Mouse (Mus musculus) liver, embryonic 15.5 days (tissue): ENCODE data around the gene Afg3l1. TPM values are rescaled to one million over a fixed set of nuclear protein-coding genes. Genes with fewer than 3 reads are reported as not detected.
A peak's percentile ranks its signal among the peaks of the same experiment; 100 is the strongest.
"Not testable (repeated sequence)": the region's sequence is repeated elsewhere in the genome, so short reads cannot be mapped to it uniquely, and the experiment has no call there.

Experiments
- ATAC-seq: fragments of 200-750 bp; cut with Nextera tagmentation; 2 replicates; pipeline ENCODE4 v1.8.0; 2017; ENCODE audit warnings: moderate number of reproducible peaks, mild to moderate bottlenecking, moderate library complexity; ENCODE audit not compliant: insufficient read depth
- H3K27ac ChIP-seq: fragments of 300-500 bp; sonication (generic); replicated peaks from 2 replicates; pipeline ENCODE4 v1.5.1; 2015; ENCODE audit warnings: mild to moderate bottlenecking, inconsistent platforms
- H3K27me3 ChIP-seq: fragments of 300-500 bp; sonication (generic); 2 replicates; pipeline ENCODE4 v1.6.1; 2015; ENCODE audit warnings: mild to moderate bottlenecking, inconsistent platforms
- H3K36me3 ChIP-seq: fragments of 300-500 bp; sonication (generic); replicated peaks from 2 replicates; pipeline ENCODE4 v1.6.1; 2015; ENCODE audit warnings: moderate library complexity, mild to moderate bottlenecking, inconsistent platforms
- H3K4me1 ChIP-seq: fragments of 300-500 bp; sonication (generic); replicated peaks from 2 replicates; pipeline ENCODE4 v1.6.1; 2015; ENCODE audit warnings: inconsistent platforms
- H3K4me2 ChIP-seq: fragments of 300-500 bp; sonication (generic); 2 replicates; pipeline ENCODE4 v1.6.1; 2015; ENCODE audit warnings: moderate library complexity, mild to moderate bottlenecking, inconsistent platforms
- H3K4me3 ChIP-seq: fragments of 300-500 bp; sonication (generic); replicated peaks from 2 replicates; pipeline ENCODE4 v1.5.1; 2015; ENCODE audit warnings: mild to moderate bottlenecking, inconsistent platforms
- H3K9ac ChIP-seq: fragments of 300-500 bp; sonication (generic); 2 replicates; pipeline ENCODE4 v1.6.1; 2015; ENCODE audit warnings: moderate library complexity, mild to moderate bottlenecking, inconsistent platforms
- H3K9me3 ChIP-seq: fragments of 300-500 bp; sonication (generic); replicated peaks from 2 replicates; pipeline ENCODE4 v1.6.1; 2016; ENCODE audit warnings: inconsistent platforms
- WGBS: fragments of 180-500 bp; shearing (Covaris S2); methylation state at CpG from one replicate; pipeline ENCODE4 v1.1.7; 2015; ENCODE audit warnings: mixed read lengths; ENCODE audit not compliant: insufficient replicate concordance; 5-methylcytosine and 5-hydroxymethylcytosine counted together
- polyA plus RNA-seq: library from polyadenylated mRNA; unstranded; fragments of >200 nt; fragmentation: Nextera tagmentation; extraction: Ambion mirVana; gene quantifications from 2 replicates; pipeline ENCODE4 v1.2.1, GENCODE M21; 2015

Gene Afg3l1
- polyA plus RNA-seq, 1 experiment from 2014 or later = 24.2 TPM

DNA sequence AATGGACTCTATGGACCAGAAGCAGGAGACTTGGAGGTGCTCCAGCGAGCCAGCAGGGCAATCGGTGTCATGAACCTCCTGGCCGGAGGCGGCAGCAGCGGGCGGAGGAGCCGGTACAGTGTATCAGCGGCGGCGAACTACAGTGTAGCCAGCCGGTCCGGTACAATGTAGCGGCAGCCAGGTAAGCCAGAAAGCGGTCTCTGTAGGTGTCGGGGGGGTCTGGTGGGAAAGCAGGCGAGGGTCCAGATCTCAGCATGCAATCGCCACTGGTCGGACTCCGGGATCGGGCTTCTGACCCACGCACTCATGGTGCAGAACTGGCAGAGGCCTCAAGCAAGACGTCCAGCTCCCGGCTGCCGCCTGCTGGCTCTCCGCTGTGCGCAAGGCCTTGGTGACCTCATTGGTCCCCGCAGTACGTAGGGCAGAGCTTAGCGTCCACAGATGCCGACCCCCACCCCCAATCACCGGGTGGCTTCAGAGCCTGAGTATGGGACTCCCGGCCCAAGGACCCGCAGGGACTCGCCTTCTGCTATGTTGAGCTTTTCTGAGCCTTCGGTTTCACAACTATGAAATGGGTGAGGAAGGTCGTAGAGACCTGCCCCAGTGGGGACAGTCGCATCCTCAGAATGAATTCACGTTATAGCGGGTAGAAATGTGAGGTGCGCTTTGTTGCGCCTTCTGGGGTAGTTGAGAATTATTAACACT lies 34.7 kb upstream of the Afg3l1 start:
- Histone ChIP-seq H3K27ac (peak overlapping the region; percentile 65), H3K36me3 (no peaks in the 10 kb centered on the region), H3K9me3 (no peaks in the 10 kb centered on the region), H3K4me2 (peak overlapping the region; percentile 79), H3K27me3 (no peaks in the 10 kb centered on the region), H3K9ac (peak overlapping the region; percentile 73), H3K4me3 (peak overlapping the region; percentile 74), H3K4me1 (peaks cover 14% of the 10 kb centered on the region)
- WGBS = under 1% methylated on average over 41 of the region's 41 CpGs
- ATAC-seq = peak; percentile 91

DNA sequence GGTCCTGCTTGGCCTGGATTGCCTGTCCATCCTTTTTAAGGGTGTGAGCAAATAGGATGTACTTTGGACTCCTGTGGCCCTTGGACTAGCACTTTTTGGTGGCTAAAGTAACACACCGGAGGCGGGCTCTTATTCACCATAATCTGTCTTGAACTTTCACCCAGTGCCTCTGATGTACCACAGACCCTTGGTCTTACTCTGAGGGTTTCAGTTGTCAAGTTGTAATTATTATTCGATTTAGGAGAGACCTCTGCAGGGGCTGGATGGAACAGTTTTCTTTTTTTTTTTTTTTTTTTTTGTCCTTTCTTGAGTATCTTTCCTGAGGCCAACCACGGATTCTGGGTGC lies 34.2 kb upstream of the Afg3l1 start:
- H3K27ac ChIP-seq = peak overlapping the region; percentile 65; the same call in 1 of the 2 replicates
- no peaks in the 10 kb centered on the region for H3K36me3 ChIP-seq
- H3K4me2 ChIP-seq = peak overlapping the region; percentile 79
- no peak; the same call in 1 of the 2 replicates for ATAC-seq
- 10% methylated on average over 4 of the region's 4 CpGs for WGBS
- H3K9ac ChIP-seq = peak overlapping the region; percentile 73
- no peaks in the 10 kb centered on the region for H3K27me3 ChIP-seq
- H3K9me3 ChIP-seq = no peaks in the 10 kb centered on the region
- H3K4me3 ChIP-seq = peak overlapping the region; percentile 74
- H3K4me1 ChIP-seq = peaks cover 14% of the 10 kb centered on the region

DNA sequence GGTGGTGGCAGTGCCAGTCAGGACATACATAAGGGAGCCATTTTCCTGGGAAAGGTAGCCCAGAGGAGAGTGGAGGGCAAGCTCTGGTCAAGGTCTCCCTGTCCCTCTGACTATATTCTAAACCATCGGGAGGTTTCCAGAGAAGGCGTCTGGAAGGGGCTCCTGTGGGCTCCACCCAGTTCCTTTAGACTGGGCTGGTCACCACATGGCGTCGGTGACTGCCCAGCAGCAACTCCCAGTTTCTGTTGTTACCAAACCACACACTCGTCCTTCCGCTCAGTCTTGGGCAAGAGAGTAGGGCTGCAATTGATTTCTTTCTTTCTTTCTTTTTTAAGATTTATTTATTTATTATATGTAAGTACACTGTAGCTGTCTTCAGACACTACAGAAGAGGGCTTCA lies 33.6 kb upstream of the Afg3l1 start:
- peak overlapping the region; percentile 33; the same call in 1 of the 2 replicates for H3K27ac ChIP-seq
- ATAC-seq = no peak
- no peaks in the 10 kb centered on the region for H3K9me3 ChIP-seq
- peaks cover 14% of the 10 kb centered on the region for H3K4me1 ChIP-seq
- H3K9ac ChIP-seq = no peak overlapping the region
- H3K27me3 ChIP-seq = no peaks in the 10 kb centered on the region
- H3K4me3 ChIP-seq = peak overlapping the region; percentile 74; the same call in 1 of the 2 replicates
- 0 out of 2 replicates have a peak, but pooled peaks cover 2% of the 10 kb centered on the region for H3K36me3 ChIP-seq
- peak overlapping the region; percentile 79 for H3K4me2 ChIP-seq
- 48% methylated on average over 6 of the region's 6 CpGs for WGBS

DNA sequence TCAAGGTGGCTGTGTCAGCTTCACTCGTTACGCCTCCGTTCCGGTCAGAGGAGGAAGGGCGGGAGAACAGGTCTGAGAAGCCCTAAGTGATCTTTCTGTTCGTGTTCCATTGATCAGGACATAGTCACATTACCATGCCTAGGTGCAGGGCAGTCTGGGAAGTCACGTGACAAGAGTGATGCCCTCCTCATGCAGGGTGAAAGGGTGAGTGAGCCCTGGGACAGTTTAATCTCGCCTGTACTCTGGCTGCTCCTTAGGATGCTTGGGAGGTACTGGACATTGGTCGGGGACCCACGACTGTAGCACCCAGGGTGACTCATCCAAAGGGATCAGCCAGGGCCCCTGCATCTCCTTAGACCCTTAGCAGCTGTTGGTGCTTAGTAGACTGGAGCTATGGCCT lies 31.7 kb upstream of the Afg3l1 start:
- WGBS = 71% methylated on average over 10 of the region's 10 CpGs
- H3K27me3 ChIP-seq = no peaks in the 10 kb centered on the region
- 0 out of 2 replicates have a peak, but pooled peaks cover 4% of the 10 kb centered on the region for H3K36me3 ChIP-seq
- no peak for ATAC-seq
- no peak overlapping the region for H3K4me2 ChIP-seq
- no peak overlapping the region for H3K4me3 ChIP-seq
- H3K4me1 ChIP-seq = peaks cover 21% of the 10 kb centered on the region
- no peaks in the 10 kb centered on the region for H3K9me3 ChIP-seq
- no peak overlapping the region for H3K9ac ChIP-seq
- H3K27ac ChIP-seq = no peak overlapping the region

DNA sequence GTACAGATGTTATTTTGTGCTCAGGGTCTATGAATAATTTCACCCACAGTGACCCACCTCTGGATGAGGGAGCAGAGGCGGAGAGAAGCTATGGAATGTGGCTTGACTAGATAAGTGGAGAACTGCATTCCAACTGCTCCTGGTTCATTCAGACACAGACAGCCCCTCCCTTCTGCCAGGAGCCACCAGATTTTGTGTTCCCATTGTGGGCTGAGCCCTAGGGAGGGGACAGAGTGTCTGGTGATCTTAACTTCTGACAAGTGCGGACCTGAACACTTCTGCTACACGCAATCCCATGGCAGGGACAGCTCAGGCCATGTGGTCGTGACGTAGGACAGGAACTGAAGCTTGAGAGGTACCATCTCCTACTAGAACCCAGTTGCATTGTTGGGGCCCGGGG lies 30.9 kb upstream of the Afg3l1 start:
- WGBS = 71% methylated on average over 6 of the region's 6 CpGs
- Histone ChIP-seq H3K27ac (no peak overlapping the region), H3K4me1 (peaks cover 29% of the 10 kb centered on the region), H3K4me2 (no peak overlapping the region), H3K36me3 (0 out of 2 replicates have a peak, but pooled peaks cover 4% of the 10 kb centered on the region), H3K9me3 (no peaks in the 10 kb centered on the region), H3K9ac (no peak overlapping the region), H3K27me3 (no peaks in the 10 kb centered on the region), H3K4me3 (no peak overlapping the region)
- no peak for ATAC-seq

DNA sequence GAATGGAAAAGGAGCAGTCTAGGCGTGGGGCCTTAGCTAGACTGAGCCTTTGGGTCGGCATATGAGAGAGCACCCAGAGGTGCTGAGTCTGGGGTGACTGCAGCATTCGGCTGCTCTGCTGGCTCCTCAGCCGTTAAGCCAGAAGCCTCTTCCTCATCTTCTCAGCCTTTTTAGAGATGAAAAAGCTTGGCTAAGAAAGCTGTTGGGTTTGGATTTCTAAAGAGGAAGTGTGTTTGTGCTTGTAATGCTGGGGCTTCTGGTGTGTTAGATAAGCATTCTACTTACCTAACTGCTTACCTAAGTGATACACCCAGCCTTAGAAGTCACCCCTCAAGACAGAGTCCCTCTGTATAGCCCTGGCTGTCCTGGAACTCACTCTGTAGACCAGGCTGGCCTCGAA lies 26.9 kb upstream of the Afg3l1 start:
- H3K36me3 ChIP-seq = peaks cover 29% of the 10 kb centered on the region
- WGBS = 32% methylated on average over 5 of the region's 5 CpGs
- no peak for ATAC-seq
- H3K4me1 ChIP-seq = peaks cover 21% of the 10 kb centered on the region
- H3K27me3 ChIP-seq = no peaks in the 10 kb centered on the region
- no peak overlapping the region for H3K4me3 ChIP-seq
- H3K27ac ChIP-seq = peak overlapping the region; percentile 48
- no peak overlapping the region for H3K9ac ChIP-seq
- H3K4me2 ChIP-seq = no peak overlapping the region
- H3K9me3 ChIP-seq = no peaks in the 10 kb centered on the region

DNA sequence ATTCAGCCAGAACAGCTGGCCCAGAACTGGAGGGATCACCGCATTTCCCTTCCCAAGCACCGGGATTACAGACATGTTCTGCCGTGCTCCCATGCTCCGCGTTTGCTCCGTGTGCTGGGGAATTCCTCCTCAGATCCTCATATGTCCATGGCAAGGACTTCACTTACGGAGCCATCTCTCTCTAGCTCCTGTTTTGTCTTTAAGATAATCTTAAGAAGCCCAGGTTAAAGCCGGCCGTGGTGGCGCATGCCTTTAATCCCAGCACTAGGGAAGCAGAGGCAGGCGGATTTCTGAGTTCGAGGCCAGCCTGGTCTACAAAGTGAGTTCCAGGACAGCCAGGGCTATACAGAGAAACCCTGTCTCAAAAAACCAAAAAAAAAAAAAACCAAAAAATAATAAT lies 26.0 kb upstream of the Afg3l1 start:
- not testable (repeated sequence) for H3K9ac ChIP-seq, H3K4me2 ChIP-seq, ATAC-seq, H3K4me3 ChIP-seq, H3K9me3 ChIP-seq, H3K27ac ChIP-seq, H3K27me3 ChIP-seq
- Histone ChIP-seq H3K36me3 (peaks cover 38% of the 10 kb centered on the region), H3K4me1 (peaks cover 21% of the 10 kb centered on the region)
- 78% methylated on average over 12 of the region's 12 CpGs for WGBS

DNA sequence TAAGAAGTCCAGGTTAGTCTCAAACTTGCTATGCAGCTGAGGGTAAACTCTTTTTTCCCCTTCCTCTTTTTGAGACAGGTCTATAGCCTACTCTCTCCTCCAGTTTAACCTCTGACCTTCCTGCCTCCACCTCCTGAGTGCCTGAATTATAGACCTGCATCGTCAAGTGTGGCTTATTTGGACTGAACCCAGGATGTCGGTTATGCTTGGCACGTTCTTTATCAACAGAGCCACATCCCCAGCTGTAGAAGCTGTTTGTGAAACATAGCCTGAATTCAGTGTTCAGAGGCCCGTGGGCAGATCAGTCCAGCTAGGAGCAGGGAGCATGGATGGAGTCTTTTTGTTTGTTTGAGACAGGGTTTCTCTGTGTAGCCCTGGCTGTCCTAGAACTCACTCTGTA lies 25.6 kb upstream of the Afg3l1 start:
- ATAC-seq = no peak
- no peak overlapping the region for H3K4me2 ChIP-seq
- H3K27me3 ChIP-seq = no peaks in the 10 kb centered on the region
- no peak overlapping the region for H3K27ac ChIP-seq
- no peak overlapping the region for H3K9ac ChIP-seq
- H3K4me1 ChIP-seq = peaks cover 21% of the 10 kb centered on the region
- H3K4me3 ChIP-seq = no peak overlapping the region
- H3K36me3 ChIP-seq = peaks cover 38% of the 10 kb centered on the region
- H3K9me3 ChIP-seq = no peaks in the 10 kb centered on the region
- WGBS = 22% methylated on average over 4 of the region's 4 CpGs

DNA sequence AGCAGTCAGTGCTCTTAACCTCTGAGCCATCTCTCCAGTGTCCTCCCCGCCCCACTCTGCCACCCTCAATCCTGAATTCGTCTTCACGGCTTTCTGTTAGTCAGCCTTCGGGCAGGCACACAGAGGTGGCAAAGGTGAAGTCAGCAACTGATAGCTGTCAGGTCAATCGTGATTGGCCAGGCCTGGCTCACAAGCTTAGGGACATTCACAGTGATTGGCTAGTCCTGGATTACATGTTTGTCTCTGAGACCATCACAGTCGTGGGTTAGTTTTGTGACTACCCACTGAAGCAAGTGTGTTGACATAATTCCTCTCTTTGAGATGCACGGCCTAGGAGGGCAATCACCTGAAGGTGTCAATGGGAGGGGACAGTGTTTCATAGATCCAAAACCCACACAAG lies 24.4 kb upstream of the Afg3l1 start:
- Histone ChIP-seq H3K27me3 (no peaks in the 10 kb centered on the region), H3K9me3 (no peaks in the 10 kb centered on the region), H3K4me1 (peaks cover 21% of the 10 kb centered on the region), H3K9ac (no peak overlapping the region), H3K4me3 (no peak overlapping the region), H3K36me3 (peaks cover 47% of the 10 kb centered on the region), H3K27ac (no peak overlapping the region), H3K4me2 (no peak overlapping the region)
- ATAC-seq = no peak
- 62% methylated on average over 7 of the region's 7 CpGs for WGBS

DNA sequence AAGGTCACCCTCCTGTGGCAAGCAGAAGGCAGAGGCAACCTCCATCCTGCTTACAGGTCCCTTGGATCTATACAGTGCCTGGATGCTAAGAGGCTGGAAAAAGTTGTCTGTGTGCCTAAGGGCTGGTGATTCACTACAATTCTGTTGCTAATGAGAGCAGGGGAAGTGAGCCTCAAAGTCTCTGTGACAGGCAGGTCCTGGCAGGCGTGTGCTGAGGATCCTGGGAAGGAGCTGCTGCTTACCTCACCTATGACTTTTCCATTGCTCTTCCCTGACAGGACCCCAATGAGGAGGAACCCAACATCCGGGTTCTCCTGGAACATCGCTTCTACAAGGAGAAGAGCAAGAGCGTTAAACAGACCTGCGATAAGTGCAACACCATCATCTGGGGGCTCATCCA lies 23.8 kb upstream of the Afg3l1 start:
- no peak overlapping the region for H3K9ac ChIP-seq
- no peak for ATAC-seq
- H3K27ac ChIP-seq = no peak overlapping the region
- H3K36me3 ChIP-seq = peaks cover 51% of the 10 kb centered on the region
- no peak overlapping the region for H3K4me2 ChIP-seq
- H3K9me3 ChIP-seq = no peaks in the 10 kb centered on the region
- WGBS = 85% methylated on average over 5 of the region's 5 CpGs
- no peaks in the 10 kb centered on the region for H3K27me3 ChIP-seq
- peaks cover 21% of the 10 kb centered on the region for H3K4me1 ChIP-seq
- no peak overlapping the region for H3K4me3 ChIP-seq

DNA sequence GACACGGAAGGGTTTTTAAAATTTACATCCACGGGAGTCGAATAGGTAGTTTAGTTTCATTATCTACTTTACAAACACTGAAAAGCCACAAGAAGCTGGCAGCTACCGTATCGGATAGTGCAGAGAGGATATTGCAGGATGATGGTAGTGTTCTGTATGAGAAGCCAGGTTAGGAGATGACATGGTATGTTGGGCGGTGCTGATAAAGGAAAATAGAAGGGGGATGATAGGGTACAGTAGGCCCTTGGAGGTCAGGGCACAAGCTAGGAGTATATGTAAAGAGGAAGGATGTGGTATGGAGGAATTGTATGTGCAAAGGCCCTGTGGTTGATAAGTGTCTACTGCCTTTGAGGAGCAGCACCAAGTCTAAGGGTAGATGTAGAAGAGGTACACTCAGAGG lies 23.1 kb upstream of the Afg3l1 start:
- ATAC-seq = no peak

DNA sequence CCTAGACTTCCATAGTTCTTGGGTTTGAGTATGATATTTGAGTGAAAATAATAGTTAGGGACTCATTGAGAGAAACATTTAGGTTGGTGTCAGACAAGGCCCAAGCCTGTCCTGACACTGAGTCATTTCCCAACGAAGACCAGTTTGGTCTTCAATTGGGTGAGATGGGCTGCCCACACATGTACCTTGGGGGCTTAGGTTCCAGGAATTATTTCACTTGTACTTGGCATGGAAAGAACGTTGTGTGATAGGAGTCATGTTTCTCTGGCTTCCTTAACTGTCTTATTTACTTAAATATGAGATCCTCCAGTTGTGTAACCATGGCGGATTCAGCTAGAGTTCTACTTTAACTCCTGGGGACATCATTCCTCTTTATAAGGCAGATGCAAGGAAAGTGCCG lies 14.1 kb upstream of the Afg3l1 start:
- no peak overlapping the region for H3K4me3 ChIP-seq
- WGBS = 73% methylated on average over 4 of the region's 4 CpGs

More for the DNA sequence above, 23.1 kb upstream of the Afg3l1 start:
- no peak overlapping the region for H3K4me2 ChIP-seq
- H3K27ac ChIP-seq = no peak overlapping the region
- peaks cover 53% of the 10 kb centered on the region for H3K36me3 ChIP-seq
- H3K9ac ChIP-seq = no peak overlapping the region
- peaks cover 21% of the 10 kb centered on the region for H3K4me1 ChIP-seq
- 41% methylated on average over 6 of the region's 6 CpGs for WGBS
- no peaks in the 10 kb centered on the region for H3K27me3 ChIP-seq
- no peak overlapping the region for H3K4me3 ChIP-seq
- H3K9me3 ChIP-seq = no peaks in the 10 kb centered on the region

More for the DNA sequence above, 14.1 kb upstream of the Afg3l1 start:
- no peaks in the 10 kb centered on the region; the same call in 1 of the 2 replicates for H3K4me1 ChIP-seq
- no peak overlapping the region for H3K9ac ChIP-seq
- H3K9me3 ChIP-seq = no peaks in the 10 kb centered on the region
- H3K4me2 ChIP-seq = no peak overlapping the region
- ATAC-seq = no peak
- no peak overlapping the region for H3K27ac ChIP-seq
- H3K27me3 ChIP-seq = no peaks in the 10 kb centered on the region
- peaks cover 20% of the 10 kb centered on the region for H3K36me3 ChIP-seq
